Mouse (Mus musculus) neural tube, embryonic 10.5 days (tissue): ENCODE data around the gene Zmynd8.
A peak's percentile ranks its signal among the peaks of the same experiment; 100 is the strongest.

Source experiments
- DNase-seq: peaks from one replicate; pipeline ENCODE4 v3.0.0-alpha.2; 2017; ENCODE audit warnings: low spot score; ENCODE audit errors: extremely low spot score

Zmynd8 gene

GRCm38 (mm10) chr2:165757799-165758198, 141.0 kb downstream of the Zmynd8 start:
- DNase-seq, result peak; percentile 33

- DNase-seq, result no peak
Measured at GRCm38 (mm10) chr2:165752704-165753103, 146.1 kb downstream of the Zmynd8 start.

- DNase-seq, result no peak
Measured at GRCm38 (mm10) chr2:165751068-165751467, 147.7 kb downstream of the Zmynd8 start.

GRCm38 (mm10) chr2:165748426-165748825, 150.4 kb downstream of the Zmynd8 start:
- no peak for DNase-seq

- DNase-seq, result no peak
Measured at GRCm38 (mm10) chr2:165747975-165748374, 150.8 kb downstream of the Zmynd8 start.

- no peak for DNase-seq
Measured at GRCm38 (mm10) chr2:165745306-165746098, 153.3 kb downstream of the Zmynd8 start.

- no peak for DNase-seq
Measured at GRCm38 (mm10) chr2:165742210-165742786, 156.5 kb downstream of the Zmynd8 start.

- DNase-seq, result no peak
Measured at GRCm38 (mm10) chr2:165741526-165742050, 157.2 kb downstream of the Zmynd8 start.

- no peak for DNase-seq
Measured at GRCm38 (mm10) chr2:165740982-165741381, 157.8 kb downstream of the Zmynd8 start.

GRCm38 (mm10) chr2:165740381-165740780, 158.4 kb downstream of the Zmynd8 start:
- DNase-seq, result no peak

GRCm38 (mm10) chr2:165736297-165736696, 162.5 kb downstream of the Zmynd8 start:
- no peak for DNase-seq
